Mouse (Mus musculus) heart, postnatal 14 days (tissue): ENCODE measurements at regions not wholly inside any gene's neighbourhood (a gene's known extent, or its start where the extent isn't known, plus 50 kb on each side); places are given as distances from the start of the nearest gene placed in this dataset.

Source experiments
- DNase-seq, 2 experiments: peaks; one replicate each; pipeline ENCODE4 v3.0.0; 2021 to 2022
- intact Hi-C: fragments of 180-260 bp; cut with DNase I; formaldehyde crosslinking; loops from one replicate; pipeline ENCODE4 v1.15.1; 2025

DNA sequence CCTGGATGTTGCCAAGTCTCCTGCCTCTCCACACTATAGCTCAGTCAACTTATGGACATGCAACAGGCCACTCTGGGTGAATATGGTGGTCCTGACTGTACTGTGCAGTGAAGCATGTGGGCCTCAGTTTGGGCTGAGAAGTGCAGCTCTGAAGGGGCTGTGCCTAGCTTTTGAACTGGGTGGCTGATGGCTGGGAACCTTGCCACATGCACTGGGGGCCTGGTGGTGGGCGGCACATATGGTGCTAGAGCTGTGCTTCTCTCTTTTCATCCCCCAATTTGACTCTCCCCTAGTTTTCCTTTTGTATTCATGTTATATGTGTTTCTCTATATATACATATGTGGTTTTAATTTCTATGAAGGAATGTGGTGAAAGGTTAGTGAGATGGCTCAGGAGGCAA is 2144.2 kb upstream of the Lrrc6 start:
- DNase-seq, result no peak
- intact Hi-C loops, result no loop called here

DNA sequence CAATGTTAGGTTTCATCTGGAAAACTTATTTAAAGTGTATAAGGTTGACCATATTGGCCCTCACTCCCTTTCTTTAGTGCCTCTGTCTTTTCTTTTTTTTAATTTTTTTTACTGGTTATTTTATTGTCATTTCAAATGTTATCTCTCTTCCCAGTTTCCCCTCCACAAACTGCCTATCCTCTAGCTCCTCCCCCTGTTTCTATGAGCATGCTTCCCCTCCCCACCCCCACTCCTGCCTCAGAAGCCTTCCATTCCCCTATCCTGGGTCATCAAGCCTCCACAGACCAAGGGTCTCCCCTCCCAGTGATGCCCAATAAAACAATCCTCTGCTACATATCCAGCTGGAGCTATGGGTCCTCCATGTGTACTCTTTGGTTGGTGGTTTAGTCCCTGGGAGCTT is 2134.9 kb upstream of the Lrrc6 start:
- intact Hi-C loops, result no loop called here
- DNase-seq, result no peak

DNA sequence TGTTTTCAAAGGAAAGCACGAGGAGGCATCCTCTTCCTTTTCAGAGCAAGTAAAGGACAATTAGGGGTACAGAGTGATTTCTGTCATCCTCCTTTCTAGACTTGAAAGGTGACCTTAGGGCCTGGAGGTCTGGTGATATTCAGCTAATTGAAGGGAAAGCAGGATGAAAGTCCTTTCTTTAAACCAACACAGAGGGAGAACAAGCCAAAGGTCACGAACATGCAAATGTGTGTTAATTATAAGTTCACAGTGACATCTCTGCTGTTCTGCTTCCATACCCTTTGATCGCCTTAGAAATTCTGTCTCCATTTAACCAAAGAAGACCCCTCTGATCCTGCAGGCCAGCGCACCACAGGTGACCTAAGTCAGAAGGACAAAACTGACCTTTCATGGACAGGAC is 2126.3 kb upstream of the Lrrc6 start:
- intact Hi-C loops, result no loop called here
- no peak for DNase-seq

GRCm38 (mm10) chr15:68624831-68625230 is 2124.1 kb upstream of the Lrrc6 start:
- no peak for DNase-seq
- intact Hi-C loops, result no loop called here

- intact Hi-C loops, result no loop called here
- no peak for DNase-seq
These were observed 2119.9 kb upstream of the Lrrc6 start for GRCm38 (mm10) chr15:68620417-68621214.

DNA sequence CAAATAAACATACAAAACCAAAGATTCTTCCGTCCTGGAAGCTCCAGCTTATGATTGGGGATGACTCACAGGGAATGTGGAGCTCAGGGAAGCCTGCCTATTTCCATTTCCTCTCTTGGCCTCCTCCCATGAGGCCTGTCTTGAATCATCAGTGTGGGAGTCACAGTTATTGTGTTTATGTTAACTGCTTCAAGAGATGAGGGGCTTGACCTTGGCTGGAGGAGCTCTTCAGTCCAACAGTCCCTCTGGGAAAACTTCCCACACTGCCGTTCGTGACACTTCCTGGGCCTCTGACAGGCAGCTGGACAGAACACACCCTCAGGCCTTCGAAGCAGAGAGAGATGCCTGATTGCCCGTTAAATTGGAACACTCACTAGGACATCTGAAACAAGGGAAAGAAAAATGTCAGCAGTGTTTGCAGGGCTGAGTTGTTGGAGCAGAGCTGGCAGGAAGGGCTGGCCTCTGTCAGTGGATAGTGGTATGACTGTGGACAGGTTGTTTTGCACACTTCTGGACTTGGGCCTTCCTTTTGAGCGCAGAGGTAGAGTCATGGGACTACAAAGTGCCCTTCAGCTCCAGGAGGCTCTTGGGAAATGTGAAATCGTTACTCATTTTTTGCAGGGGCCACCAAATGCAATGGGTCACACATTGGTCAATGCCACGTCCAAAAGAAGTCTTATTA is 2105.5 kb upstream of the Lrrc6 start:
- peak; percentile 43 to 58 for DNase-seq
- intact Hi-C loops, result no loop called here

DNA sequence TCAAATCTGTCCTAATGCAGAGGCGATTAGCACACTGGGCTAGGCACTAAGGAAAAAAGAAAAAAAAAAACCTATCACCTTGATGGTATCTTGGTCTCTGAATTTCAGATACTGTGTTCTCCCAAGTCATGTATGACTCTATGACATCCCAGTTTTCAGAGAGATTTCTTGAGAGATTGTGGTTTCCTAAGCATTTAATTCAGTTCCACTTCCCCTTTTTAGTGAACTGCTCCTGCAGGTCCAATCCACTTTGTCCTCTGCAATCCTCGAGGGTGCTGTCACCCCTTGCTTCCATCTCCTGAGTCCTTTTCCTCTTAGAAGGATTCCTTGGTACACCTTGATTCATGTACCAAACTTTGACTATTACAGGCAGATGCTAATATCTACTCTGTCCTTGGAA is 2104.8 kb upstream of the Lrrc6 start:
- intact Hi-C loops, result no loop called here

GRCm38 (mm10) chr15:68582177-68582576 is 2081.5 kb upstream of the Lrrc6 start:
- intact Hi-C loops, result no loop called here
- no peak for DNase-seq

More for the DNA sequence above, 2104.8 kb upstream of the Lrrc6 start:
- no peak for DNase-seq

- intact Hi-C loops, result no loop called here
- no peak for DNase-seq
These were observed 2078.8 kb upstream of the Lrrc6 start for GRCm38 (mm10) chr15:68579486-68579885.

- intact Hi-C loops, result no loop called here
These were observed 2059.9 kb upstream of the Lrrc6 start for GRCm38 (mm10) chr15:68560654-68561053.

GRCm38 (mm10) chr15:68556133-68556532 is 2055.4 kb upstream of the Lrrc6 start:
- intact Hi-C loops, result no loop called here

More at GRCm38 (mm10) chr15:68560654-68561053, 2059.9 kb upstream of the Lrrc6 start:
- DNase-seq, result peak in 1 of 2 experiments; percentile 9

GRCm38 (mm10) chr15:68536055-68536325 is 2035.3 kb upstream of the Lrrc6 start:
- no peak for DNase-seq
- intact Hi-C loops, result no loop called here

More at GRCm38 (mm10) chr15:68556133-68556532, 2055.4 kb upstream of the Lrrc6 start:
- DNase-seq, result no peak

GRCm38 (mm10) chr15:68535297-68536054 is 2034.8 kb upstream of the Lrrc6 start:
- intact Hi-C loops, result no loop called here
- DNase-seq, result no peak

- DNase-seq, result no peak
- intact Hi-C loops, result no loop called here
These were observed 2020.0 kb upstream of the Lrrc6 start for GRCm38 (mm10) chr15:68520759-68521158.

GRCm38 (mm10) chr15:68512431-68512830 is 2011.7 kb upstream of the Lrrc6 start:
- intact Hi-C loops, result no loop called here
- DNase-seq, result peak; percentile 4 to 29

DNA sequence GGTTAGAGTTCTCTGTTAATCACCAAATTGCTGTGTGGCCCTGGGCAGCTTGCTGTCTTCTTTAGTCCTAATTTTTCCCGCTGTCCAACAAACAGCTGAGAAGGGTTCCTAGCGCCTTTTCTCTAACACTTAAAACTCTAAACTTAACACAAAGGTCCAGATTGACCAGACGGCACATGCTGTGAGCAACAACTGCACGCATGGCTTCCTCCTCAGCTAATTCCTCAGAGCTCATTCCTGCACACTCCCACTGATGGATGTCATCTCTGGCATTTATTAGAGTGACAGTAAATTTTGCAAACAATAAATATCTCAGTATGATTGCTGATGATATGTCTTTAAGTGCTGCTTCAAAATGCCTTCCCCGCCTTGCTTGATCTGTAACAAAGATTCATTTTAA is 2007.5 kb upstream of the Lrrc6 start:
- intact Hi-C loops, result no loop called here
- DNase-seq, result no peak

GRCm38 (mm10) chr15:68506093-68506492 is 2005.4 kb upstream of the Lrrc6 start:
- no peak for DNase-seq
- intact Hi-C loops, result no loop called here

- intact Hi-C loops, result no loop called here
- DNase-seq, result no peak
These were observed 1995.7 kb upstream of the Lrrc6 start for GRCm38 (mm10) chr15:68496438-68496837.

GRCm38 (mm10) chr15:68484789-68485188 is 1984.1 kb upstream of the Lrrc6 start:
- no peak for DNase-seq
- intact Hi-C loops, result no loop called here

GRCm38 (mm10) chr15:68477745-68478144 is 1977.0 kb upstream of the Lrrc6 start:
- peak; percentile 4 to 8 for DNase-seq
- intact Hi-C loops, result no loop called here

- intact Hi-C loops, result no loop called here
These were observed 1971.2 kb upstream of the Lrrc6 start for GRCm38 (mm10) chr15:68471928-68472327.

More at GRCm38 (mm10) chr15:68471928-68472327, 1971.2 kb upstream of the Lrrc6 start:
- DNase-seq, result no peak
